Mouse (Mus musculus) activated CD4-positive, CD25-positive, alpha-beta regulatory T cell, adult 9 weeks (primary cell): Measurements from ENCODE around the gene Gm11437. TPM values are rescaled to one million over a fixed set of nuclear protein-coding genes. Genes with fewer than 3 reads are reported as not detected.

Source experiments
- polyA plus RNA-seq: library from polyadenylated mRNA; unstranded; fragments of 100-300 nt; shearing (Covaris generic); gene quantifications from one replicate; pipeline ENCODE4 v1.2.1, GENCODE M21; 2017

The Gm11437 gene
- not detected for polyA plus RNA-seq

DNA sequence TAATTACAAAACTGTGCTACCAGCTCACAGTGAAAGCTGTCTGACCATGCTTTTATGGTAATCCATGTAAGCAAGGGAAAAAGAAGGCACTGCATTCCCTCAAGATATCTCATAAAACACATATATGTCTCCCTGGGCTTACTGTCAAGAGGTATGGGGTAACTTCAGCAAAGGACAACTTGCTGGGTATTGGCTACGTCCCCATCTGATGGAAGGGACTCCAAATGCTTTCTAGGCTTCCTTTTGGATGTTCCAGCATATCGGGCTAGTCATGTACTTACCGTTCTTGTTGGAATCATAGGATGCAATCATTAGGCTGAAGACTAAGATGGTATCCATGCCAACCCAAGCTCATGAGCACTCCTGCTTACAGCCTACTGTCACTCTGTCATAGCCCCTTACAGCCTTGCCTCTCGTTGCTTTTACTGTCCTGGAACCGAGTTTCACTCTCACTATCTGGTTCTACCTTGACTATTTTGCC is at the start of gene Gm11437:
Gene Gm11437 (minus strand): TSS at position 431 of the 481 bp plus-strand sequence.

GRCm38 (mm10) chr11:84128943-84129798 is 38.1 kb downstream of the Gm11437 start, which contains the start of the genes Tada2a and Acaca:
Gene Tada2a (minus strand): TSS chr11:84129600.
Gene Acaca (plus strand): TSS chr11:84129672.

Other genes with a start within 250 kb of the Gm11437 start
- gene Ddx52, start 225.4 kb downstream of the Gm11437 start, polyA plus RNA-seq: 64.9 TPM
- 8.3 TPM for gene Synrg, start 203.0 kb downstream of the Gm11437 start, polyA plus RNA-seq
- 8.3 TPM for gene Dusp14, start 98.2 kb downstream of the Gm11437 start, polyA plus RNA-seq
- 10.9 TPM for gene Tada2a, start 37.9 kb downstream of the Gm11437 start, polyA plus RNA-seq
- 8.7 TPM for gene Acaca, start 37.8 kb downstream of the Gm11437 start, polyA plus RNA-seq